Mouse (Mus musculus) retina, embryonic 14.5 days (tissue): ENCODE measurements around the gene Atg2a.
"Not testable (repeated sequence)": the region's sequence is repeated elsewhere in the genome, so short reads cannot be mapped to it uniquely, and the experiment has no call there.

ENCODE experiments used
- DNase-seq: peaks from one replicate; pipeline ENCODE4 v3.0.0-alpha.2; 2015; ENCODE audit warnings: low spot score

Gene Atg2a

DNA sequence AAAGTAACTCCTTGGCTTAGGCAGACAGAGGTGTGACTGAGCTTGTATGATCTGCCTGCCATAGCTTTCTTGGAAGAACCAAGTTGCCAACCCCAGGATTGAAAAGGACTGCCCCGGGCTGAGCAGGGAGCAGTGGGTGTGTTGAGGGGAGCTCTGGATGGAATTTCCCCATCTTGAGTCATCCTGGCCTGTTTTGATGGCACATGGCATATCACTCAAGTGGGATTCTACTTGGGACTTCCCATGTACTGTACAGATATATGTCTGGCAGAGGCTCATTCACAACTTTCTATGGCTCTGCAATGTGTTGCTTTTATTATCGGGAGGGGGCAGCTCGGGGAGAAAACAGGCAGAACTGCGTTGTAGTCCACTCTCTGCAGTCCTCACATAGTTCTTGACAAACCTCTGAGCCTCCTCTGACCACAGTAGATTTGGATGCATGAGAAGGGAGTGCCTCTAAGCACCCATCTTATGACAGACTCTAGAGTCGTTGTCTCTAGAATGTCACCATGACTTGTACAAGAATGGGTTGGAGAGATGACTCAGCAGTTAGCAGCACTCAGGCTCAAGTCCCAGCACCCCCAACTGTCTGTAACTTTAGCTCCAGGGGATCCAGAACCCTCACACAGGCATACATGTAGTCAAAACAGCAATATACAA, 55.2 kb downstream of the Atg2a start:
- DNase-seq = no peak

GRCm38 (mm10) chr19:6297641-6298040, 56.2 kb downstream of the Atg2a start:
- DNase-seq = no peak

DNA sequence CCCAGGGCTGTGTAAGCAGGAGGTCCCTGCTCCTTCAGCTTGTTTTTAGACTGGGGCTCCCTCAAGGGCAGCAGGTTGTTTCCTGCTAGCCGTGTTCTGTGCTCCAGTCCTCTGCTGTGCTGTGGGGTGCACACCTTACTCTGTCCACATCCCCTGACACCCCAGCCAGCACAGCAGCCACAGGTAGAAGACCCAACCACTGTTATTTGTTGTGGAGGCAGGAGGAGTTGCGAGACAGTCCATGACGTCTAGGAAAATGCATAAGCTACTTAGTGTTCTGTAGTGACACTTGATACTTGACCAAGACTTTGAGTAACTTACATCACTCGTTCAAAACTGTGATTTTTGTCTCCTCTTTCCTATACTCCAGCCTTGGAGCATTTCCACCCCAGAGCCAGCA, 57.5 kb downstream of the Atg2a start:
- no peak for DNase-seq

GRCm38 (mm10) chr19:6299450-6300267, 58.2 kb downstream of the Atg2a start:
- DNase-seq = no peak

GRCm38 (mm10) chr19:6300402-6300841, 59.0 kb downstream of the Atg2a start:
- no peak for DNase-seq

DNA sequence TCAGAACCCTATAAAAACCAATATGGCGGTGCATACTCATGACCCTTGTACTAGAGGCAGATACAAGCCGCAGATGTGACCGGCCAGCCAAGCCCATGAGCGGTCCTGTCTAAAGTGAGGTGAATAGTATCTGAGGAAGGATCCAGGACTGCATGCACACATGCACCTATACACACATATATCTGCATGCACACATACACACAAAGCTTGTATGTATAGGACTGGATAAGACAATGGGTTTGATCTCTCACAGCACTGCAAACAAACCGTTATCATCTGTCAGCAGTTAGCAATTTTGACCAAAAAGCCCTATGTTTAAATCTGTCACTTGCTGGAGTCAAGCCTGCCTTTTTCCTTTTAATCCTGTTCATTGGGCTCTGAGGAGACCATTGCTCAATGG, 60.6 kb downstream of the Atg2a start:
- no peak for DNase-seq

GRCm38 (mm10) chr19:6302522-6302921, 61.1 kb downstream of the Atg2a start:
- DNase-seq = no peak

DNA sequence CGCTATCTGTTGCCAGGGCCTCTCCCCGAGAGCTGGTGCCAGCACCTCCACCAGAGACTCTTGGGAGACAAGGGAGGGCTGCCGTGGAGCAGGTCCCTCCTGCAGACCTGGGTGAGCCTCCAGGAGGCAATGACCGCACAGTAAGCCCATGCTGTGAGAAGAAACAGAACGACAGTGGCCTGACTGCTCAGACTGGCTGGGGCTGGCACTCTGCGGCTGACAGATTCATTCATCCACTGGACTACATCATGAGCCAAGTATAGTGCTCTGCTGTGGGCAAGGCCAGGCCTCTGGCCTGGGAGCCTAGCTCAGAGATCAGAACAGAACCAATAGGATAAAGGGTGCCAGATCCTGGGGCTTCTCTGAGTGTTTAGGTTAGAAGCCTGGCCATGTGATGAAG, 62.4 kb downstream of the Atg2a start:
- DNase-seq = no peak

GRCm38 (mm10) chr19:6304787-6305516, 63.5 kb downstream of the Atg2a start:
- peak; percentile 92 for DNase-seq

GRCm38 (mm10) chr19:6305517-6306115, 64.1 kb downstream of the Atg2a start:
- no peak for DNase-seq

- peak; percentile 78 for DNase-seq
Observed at GRCm38 (mm10) chr19:6306137-6306551, 64.7 kb downstream of the Atg2a start, which contains the start of gene Cdc42bpg. Gene Cdc42bpg (plus strand): TSS chr19:6306456.

GRCm38 (mm10) chr19:6306586-6306985, 65.1 kb downstream of the Atg2a start:
- peak; percentile 82 for DNase-seq

GRCm38 (mm10) chr19:6307733-6308531, 66.5 kb downstream of the Atg2a start:
- DNase-seq = no peak

- DNase-seq = no peak
Observed at GRCm38 (mm10) chr19:6310181-6310580, 68.7 kb downstream of the Atg2a start.

DNA sequence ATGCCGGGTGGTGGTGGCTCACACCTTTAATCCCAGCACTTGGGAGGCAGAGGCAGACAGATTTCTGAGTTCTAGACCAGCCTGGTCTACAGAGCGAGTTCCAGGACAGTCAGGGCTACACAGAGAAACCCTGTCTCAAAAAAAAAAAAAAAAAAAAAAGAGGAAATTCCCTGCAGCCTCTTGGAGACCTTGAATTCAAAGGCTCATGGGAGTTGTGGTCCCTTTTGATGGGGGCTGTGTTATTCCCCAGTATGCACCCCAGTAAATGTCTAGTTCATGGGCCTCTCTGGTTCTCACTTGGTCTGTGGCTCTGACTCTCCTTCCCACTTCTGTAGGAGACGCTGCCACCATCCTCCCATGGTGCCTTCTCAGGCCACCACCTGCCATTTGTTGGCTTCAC, 70.3 kb downstream of the Atg2a start:
- not testable (repeated sequence) for DNase-seq
